Mouse (Mus musculus): Measurements from ENCODE around the gene Sec61a1.

Gene Sec61a1

DNA sequence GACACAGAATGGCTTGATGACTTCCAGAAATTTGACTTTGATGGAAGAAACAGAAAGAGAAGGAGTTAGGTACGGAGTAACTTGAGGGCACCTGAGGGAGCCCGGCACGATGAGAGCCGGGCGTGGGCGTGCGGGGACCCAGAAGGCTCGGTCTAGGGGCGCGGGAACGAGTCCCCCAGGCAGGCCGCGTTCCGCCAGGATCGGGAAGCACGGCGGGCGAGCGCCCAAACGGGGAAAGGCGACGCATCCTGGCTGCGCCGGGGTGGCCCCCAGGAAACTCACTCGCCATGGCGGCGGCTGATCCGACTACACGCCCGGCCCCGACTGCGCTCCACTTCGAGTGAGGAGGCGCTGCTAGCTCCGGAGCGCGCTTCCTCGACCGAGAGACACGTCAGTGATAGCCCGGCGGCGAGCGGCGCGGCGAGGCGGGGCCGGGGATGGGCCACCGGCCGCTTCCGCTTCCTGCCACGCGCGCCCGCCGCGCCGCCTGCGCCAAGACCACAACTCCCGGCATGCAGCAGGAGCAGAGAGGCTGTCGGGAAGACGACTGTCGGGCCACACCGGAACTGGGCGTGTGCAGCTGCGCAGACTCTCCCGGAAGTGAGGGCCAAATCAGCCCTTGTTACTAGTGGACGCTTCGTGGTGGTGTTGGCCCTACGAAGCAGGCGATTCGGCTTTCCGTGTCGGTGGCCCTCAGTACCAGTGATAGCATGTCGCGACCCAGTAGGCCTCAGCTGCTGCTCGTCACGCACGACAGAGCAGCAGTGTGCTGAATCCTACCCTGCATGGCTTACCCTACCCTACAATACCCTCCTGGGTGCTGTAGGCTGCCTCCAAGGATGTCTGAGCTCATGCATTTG lies at the start of gene Sec61a1:
Sec61a1 (minus strand) TSS at position 502 of the 860 bp plus-strand sequence.
- DNase-seq (ENCODE audit: low read depth, low spot score): peak; percentile 95

DNA sequence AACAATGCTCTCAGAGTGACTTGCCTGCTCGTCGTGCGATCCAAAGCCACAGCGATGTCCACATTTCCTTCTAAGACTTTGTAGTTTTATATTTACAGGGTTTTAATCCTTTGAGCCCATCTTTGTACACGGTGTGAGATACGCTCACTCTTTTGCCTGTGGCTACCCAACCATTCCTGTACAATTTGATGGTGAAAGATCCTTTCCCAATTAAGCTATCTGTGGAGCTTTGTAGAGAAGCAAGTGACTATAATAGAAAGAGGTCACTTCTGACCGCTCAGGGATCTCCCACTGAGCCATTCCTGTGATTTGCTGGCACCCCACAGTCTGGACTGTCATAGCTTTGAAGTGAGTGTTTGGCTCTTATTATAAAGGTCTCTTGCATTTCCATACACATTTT lies 48.0 kb upstream of the Sec61a1 start:
- no peak for DNase-seq (ENCODE audit: low read depth, low spot score)

DNA sequence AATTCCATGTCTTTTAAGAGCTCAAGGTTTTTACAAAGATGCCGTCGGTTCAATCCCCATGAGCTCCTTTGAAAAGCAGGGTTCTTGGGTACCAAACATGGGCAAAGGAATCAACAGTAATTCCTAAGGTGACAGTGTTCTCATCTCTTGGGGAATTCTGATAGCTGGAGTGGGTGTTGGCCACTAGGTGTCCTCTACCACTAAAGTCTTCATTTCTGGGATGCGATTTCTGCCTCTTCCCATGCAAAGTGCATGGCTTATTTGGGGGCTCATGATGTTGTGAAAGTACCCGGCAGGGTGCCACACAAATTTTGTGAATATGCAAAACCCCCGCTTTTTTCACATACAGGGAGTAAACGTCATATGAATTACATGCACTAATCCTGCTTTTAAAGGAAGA lies 46.3 kb upstream of the Sec61a1 start:
- DNase-seq (ENCODE audit: low read depth, low spot score): no peak

DNA sequence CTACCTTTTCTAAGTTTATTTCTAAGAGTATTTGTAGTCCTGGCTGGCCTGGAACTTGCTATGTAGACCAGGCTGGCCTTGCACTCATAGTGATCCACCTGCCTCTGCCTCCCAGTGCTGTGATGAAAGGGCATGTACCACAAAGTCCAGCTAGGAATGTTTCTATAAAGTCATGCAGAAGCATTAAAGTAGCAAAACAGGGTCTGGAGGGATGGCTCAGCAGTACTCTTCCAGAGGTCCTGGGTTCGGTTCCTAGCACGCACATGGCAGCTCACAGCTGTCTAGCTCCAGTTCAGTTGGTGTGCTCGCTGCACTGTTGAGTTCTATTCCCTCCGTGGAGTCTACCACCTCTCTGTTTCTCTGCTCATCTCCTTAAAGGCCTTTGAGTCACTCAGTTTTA lies 41.5 kb upstream of the Sec61a1 start:
- no peak for DNase-seq (ENCODE audit: low read depth, low spot score)

DNA sequence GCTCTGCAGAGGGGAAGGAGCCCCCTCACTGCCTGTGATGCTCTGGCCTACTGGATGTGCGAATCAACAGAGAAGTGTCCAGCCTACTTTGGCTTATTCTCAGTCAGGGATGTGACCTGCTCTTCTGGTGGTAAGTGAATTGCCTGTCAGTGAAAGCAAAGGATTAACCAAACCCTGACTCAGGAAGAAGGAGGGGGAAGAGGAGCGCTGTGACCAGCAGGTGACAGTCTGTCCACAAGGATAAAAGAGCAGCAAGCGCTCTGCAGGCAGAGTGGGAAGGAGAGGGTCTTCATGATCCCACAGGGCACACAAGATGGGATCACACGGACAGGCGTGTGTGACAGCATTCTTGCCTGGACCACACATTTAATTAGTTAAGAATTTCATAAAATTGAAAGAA lies 41.0 kb upstream of the Sec61a1 start:
- no peak for DNase-seq (ENCODE audit: low read depth, low spot score)

DNA sequence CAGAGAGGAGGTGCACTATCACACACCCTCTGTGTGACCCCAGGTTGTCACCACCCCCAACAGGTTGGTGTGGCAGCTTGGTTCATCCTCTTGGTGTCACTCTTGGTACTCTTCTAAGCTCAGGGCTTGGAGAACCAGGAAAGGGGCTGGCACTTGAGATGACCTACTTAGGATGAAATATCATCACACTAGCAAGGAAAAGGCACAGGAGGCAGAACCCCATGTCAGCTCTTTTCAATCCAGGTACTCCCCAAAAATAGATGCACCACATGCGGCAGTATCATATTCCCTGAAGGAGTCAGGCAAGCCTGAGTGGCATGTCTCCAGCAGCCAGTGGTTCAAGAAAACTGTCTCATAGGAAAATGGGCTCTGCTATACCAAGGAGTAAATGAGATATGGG lies 39.4 kb upstream of the Sec61a1 start:
- DNase-seq (ENCODE audit: low read depth, low spot score): no peak

DNA sequence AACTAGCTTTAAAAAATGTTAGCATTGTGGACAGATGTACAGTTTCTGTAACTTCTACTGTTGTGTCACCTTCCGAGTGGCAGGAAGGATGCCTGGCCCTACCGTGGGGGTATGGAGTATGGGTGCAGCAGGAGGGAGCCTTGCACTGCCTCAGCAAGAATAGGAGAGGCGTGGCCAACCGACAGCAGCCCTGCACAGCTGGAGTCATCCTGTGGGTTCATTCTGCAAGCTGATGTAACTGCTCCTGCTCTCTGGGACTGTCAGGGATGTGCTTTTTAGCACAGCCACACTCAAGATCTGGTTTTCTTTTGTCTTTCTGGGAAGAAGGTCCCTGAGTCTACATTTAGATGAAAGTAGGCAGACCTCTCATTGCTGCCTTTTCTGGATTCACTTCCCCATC lies 38.8 kb upstream of the Sec61a1 start:
- peak; percentile 22 for DNase-seq (ENCODE audit: low read depth, low spot score)

DNA sequence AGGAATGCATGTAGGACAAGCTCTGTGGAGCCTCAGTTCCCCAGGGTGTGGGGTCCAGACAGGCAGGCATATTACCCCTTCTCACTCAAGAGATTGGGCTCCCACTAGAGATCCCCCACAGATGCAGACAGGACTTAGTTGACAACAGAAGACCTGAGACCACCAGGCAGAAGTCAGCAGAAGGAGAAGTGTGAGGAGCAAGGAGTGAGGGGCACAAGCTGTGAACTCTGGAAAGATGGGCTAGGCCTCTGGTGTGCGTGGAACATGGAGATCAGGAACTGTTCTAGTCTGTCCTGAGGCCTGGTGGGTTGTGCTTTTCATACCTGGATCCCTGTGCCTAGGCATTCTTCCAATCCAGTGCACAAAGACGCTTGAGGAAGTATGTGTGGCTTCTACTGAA lies 31.2 kb upstream of the Sec61a1 start:
- DNase-seq (ENCODE audit: low read depth, low spot score): no peak

DNA sequence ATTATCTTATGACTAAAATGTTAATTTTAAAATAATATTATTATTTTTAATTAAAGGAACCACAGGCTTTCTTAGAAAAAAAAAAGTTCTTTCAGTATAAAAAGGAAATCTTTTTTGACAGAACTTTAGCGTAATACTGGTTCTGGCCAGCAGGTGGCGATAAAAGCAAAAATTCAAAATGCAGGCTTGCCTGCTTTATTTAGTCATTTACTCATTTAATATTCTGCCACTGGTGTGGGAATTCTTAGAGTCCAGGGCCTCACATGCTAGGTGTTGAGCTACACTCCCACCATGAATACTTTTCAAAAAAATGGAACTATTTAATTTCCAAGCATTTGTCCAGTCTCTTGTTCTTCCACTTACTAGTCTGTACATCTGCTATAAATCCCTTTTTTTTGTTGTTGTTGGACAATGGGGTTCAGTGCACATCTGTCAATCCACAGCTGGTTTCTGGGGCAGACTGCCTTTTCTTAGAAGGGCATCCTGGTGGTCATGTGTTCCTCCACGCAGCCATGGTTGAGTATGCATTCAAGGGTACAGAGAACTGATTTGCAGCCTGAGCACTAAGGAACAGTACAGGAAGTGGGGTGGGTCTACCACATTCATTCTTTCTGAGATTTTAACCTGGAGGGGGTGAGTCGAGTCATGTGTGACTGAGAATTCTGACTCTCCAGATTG lies 30.6 kb upstream of the Sec61a1 start:
- no peak for DNase-seq (ENCODE audit: low read depth, low spot score)

DNA sequence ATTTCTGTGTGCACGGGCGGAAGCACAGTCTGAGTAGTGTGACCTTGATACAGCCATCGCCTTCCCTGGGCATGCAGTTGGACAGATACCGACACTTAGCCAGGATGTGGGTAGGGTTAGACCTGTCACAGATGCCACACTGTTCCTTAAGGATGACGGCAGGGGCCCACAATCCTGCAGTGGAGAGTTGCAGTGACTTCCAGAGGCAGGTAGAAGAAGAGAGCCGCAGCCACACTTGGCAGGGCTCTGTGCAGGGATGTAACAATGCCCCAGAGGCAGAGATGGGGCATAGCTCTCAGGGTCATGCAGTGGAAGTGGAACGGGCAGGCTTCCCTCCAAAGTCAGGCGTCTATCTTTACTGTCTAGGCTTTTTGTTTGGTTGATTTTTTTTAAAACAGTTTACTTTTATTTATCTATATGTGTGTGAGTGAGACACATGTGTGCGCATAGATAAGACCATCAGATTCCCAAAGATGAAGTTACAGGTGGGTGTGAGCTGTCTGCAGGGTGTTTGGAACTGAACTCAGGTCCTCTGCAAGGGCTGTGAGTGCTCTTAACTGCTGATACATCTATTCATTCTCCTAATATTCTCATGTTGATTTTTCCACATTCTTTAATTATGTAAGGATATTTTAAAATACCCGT lies 29.8 kb upstream of the Sec61a1 start:
- no peak for DNase-seq (ENCODE audit: low read depth, low spot score)

DNA sequence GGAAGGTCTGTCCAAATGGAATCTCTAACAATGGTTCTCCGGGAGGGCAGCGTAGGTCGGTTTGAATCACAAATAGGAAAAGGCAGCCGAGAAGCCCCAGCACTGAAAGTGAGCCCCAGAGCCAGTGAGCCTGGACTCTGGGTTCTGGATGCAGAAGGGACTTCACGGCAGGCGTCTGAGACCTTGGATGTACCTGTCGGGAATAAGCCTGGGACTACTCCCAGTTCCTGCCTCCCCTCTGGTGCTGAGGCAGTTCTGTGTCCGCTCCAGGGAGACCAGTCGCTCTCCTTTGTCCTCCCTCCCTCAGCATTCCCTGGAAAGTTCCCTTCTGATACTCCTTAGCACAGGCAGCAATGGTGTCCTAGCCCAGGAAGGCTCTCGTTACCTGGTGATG lies 26.7 kb upstream of the Sec61a1 start:
- DNase-seq (ENCODE audit: low read depth, low spot score): no peak

DNA sequence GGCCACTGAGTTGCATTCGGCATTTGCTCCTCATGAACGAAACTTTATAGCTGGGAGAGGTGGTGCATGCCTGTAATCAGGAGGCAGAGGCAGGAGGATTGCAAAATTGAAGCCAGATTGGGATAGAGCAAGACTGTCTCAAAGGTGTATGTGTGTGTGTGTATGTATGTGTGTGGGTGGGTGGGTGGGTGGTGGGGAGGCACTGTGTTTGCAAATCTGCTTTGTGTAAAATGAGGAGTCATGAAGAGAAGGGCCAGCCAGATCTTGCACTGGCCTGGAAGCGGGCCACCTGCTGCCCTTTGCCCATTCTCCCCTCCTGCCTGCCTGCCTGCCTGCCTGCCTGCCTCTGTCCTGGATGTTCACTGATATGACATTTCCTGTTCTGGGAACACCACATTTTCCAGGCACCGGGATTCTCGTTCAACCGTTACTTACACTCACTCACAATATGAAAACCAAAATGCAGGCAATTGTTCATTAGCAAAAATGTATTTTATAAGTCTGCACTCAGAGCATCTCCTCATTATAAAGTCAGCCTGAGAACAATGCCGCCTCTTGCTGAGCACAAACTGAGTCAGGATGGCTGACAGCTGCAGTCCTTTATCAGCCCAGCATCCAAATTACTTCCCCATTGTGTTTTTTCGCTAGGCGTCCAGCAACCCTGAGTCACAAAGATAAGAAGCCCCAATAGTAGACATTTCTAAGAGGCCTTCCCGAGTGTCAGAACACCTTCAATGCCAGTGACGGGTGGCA lies 26.1 kb upstream of the Sec61a1 start:
- DNase-seq (ENCODE audit: low read depth, low spot score): no peak

DNA sequence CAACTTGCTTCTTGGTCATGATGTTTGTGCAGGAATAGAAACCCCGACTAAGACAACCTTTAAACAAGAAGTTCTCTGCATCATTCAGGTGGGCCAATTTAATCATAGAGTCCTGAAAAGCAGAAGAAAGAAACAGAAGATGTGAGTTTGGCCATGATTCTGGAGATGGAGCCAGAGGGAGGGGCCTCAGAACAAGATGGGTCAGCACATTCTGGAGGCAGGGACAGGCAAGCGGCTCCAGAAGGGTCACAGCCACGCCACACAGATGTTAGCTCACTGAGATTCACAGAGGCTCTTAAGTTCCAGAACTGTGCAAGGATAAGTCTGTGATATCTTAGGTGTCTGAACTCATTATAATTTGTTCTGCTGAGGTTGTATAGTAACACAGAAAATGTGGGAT lies 25.5 kb upstream of the Sec61a1 start:
- no peak for DNase-seq (ENCODE audit: low read depth, low spot score)

DNA sequence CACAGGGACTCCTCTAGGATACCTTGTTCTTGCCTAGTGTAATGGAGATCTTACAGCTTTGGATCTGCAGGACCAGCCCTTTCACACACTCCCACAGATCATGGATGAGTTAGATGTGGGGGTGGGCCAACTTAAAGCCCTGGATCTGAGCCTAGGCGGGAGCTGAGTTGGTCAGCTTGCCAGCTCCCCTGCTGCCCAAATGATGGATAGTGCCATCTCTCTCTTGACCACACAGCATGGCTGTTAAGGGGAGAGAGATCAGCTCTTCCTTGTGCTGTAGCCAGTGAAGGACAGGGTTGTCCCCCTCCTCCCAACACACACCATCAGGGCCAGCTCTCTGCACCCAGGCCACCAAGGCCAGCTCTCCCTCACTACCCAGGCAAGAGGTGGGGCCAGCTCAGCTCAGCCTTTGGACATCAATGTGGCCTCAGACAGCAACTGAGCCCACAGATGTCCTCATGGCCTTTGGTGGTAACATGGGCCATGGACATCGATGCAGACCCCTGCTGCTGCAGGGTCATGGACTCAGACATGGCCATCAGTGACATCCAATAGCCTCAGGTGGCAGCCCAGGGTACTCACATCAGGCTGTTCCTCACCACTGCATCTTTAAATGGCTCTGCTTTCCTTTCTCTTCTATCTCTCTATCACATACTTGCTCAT lies 21.5 kb upstream of the Sec61a1 start:
- no peak for DNase-seq (ENCODE audit: low read depth, low spot score)

DNA sequence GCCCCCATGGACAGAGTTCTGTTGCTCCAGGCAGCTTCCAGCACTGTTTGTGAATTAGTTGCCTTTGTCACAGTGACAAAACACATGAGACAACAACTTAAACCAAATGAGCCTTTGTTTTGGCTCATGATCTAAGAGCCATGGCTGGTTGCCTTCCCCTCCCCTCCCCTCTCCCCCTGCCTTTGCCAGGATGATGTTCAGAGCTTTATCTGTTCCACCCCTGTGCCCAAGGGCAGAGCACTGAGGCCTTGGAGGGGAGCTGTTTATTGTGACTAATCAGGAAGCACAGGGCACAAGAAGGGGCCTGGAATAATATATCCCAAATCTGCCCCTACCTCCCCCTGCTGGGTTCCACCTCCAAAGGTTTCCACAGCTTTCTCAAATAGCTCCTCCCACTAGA lies 11.6 kb upstream of the Sec61a1 start:
- no peak for DNase-seq (ENCODE audit: low read depth, low spot score)

DNA sequence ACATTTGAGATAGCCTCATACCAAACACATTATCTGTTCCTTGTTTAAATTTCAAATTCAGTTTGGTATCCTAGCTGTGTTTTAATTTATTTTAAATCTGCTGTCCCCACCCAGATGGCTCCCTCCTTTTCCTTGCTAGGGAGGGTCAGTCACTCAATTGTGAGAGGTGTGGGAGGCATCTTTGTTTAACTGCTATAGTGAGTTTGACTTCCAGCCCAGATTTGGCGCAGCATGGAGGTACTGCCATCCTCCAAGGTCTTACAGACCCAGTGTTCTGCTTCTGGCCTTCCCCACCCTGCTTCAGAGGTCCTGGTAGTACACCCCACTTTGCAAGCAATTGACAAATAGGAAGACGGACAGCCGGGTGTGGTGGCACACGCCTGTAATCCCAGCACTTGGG lies 5.4 kb upstream of the Sec61a1 start:
- DNase-seq (ENCODE audit: low read depth, low spot score): no peak

DNA sequence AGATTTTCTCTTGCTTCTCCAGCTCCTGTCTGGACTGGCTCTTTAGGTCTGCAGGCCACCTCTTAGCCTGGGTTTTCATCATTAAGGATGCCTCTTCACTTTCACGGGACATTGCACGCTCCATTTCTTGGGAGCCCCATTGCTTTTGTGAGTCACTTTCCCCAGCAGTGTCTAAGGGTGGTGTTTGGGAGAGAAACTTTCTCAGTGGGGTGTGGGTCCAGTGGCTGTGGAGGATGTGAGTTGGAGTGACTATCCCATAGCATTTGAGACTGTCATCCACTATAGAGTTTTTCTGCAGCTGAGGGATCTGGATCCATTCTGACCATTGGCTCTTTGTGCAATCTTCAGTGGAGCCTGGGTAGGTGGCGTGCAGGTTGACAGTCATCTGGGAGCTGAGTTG lies 4.7 kb upstream of the Sec61a1 start:
- no peak for DNase-seq (ENCODE audit: low read depth, low spot score)

DNA sequence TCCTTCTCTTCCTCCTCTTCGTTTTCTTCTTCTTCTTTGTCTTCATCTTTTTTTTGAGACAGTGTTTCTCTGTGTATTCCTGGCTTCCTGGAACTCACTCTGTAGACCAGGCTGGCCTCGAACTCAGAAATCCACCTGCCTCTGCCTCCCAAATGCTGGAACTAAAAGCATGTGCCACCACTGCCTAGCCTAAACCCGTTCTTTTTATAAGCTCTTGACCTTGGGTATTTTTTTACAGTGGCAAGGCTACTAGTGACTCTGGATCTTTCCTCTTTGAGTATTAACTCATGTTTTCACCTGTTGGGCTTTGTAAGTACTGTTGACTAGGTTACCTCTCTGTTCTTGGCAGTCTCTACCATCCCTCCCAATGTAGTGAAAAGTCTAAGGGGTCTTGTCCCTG lies 4.3 kb upstream of the Sec61a1 start:
- DNase-seq (ENCODE audit: low read depth, low spot score): no peak

DNA sequence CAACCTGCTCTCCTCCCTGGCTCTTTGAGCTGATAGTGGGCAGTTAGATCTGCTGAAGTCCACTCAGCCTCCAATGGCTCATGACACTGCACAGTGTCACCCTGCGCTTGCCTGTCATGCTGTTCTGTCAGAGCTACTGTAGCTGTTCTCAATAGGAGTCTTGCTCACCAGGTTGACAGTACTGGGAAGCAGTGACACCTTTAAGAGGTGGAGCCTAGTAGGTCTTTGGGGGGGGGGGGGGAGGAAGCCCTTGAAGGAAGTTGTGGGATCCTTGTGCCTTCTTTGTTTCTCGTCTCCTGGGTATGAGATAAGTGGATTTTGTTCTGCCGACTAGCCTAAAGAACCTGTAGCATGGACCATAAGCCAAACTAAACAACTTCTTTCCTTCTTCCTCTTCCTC lies 3.9 kb upstream of the Sec61a1 start:
- DNase-seq (ENCODE audit: low read depth, low spot score): no peak

DNA sequence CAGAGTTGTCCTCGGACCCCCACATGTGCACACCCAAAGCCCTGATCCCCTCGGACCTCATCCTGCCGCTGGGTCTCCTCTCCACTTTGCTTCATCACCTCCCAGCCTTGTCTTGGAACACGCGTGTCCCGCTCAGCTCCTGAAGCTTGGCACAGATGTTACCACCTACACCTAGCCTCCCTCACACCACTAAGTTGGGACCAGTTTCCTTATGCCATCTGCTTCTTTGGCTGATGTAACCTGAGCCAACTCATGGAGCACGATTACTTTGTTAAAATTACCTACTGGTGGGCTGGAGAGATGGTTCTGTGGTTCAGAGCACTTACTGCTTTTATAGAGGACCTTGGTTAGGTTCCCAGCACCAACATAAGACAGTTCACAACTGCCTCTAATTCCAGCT lies 3.1 kb upstream of the Sec61a1 start:
- no peak for DNase-seq (ENCODE audit: low read depth, low spot score)

DNA sequence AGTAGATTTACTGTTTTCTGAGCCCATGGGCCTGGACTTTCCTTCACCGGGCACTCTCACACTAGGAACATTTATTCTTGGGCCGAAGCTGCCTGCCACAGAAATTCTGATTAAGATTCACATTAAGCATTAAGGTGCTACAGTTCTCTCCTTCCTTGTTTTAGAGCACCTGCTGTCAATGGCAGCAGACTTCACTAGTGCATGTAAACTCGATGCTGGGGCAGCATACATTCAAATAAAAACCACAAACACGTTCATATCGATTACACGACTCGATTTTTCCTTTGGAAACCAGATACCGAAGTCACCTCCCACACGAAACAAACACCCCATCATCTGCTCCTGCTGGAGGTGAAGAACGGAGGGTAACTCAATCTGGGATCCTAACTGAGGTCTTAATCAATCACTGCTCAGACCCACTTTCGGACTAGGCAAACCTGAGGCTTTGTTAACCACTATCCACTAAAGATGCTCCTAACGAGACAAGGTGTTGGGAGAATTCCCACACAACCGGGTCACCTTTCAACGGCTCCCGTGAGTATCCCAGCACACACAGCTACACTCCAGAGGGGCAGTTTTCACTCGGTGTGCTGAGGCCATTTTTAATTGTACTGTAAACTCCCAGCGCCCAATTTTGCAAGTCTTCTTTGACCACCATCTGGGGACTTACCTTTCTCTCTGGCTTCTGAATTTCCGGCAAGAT lies 853 bp downstream of the Sec61a1 start:
- DNase-seq (ENCODE audit: low read depth, low spot score): peak; percentile 21
